In genomic region chr13:102273818-102274217, GRCm38 (mm10) we compare ENCODE assay signal across 28 mouse cellular contexts.
"Had no signal": no experiment of that assay in that cellular context is flagged by ENCODE, and none has a peak within 500 bp of the region (broad histone marks: within the 10 kb centered on the region; RNA-seq: fewer than 3 reads in every experiment).

No protein-coding gene starts in this region.

- H3K27ac ChIP-seq: heart, adult 2 months; heart, embryonic 13.5 days; heart, embryonic 15.5 days; hindbrain, embryonic 13.5 days; hindbrain, embryonic 15.5 days; hindbrain, postnatal 0 days; kidney, embryonic 15.5 days; kidney, postnatal 0 days; limb, embryonic 12.5 days; liver, embryonic 13.5 days; liver, embryonic 15.5 days had no signal

- H3K36me3 ChIP-seq: heart, embryonic 13.5 days; heart, embryonic 15.5 days; hindbrain, embryonic 13.5 days; hindbrain, embryonic 15.5 days; kidney, embryonic 15.5 days; limb, embryonic 12.5 days; limb, embryonic 15.5 days; liver, embryonic 13.5 days; liver, embryonic 15.5 days had no signal

- H3K4me3 ChIP-seq: heart, adult 2 months; heart, embryonic 13.5 days; heart, embryonic 15.5 days; hindbrain, embryonic 13.5 days; hindbrain, embryonic 15.5 days; kidney, embryonic 15.5 days; limb, embryonic 12.5 days; limb, embryonic 15.5 days; liver, embryonic 13.5 days; liver, embryonic 15.5 days had no signal

- ATAC-seq: hindbrain, postnatal 0 days; intestine, embryonic 16.5 days; liver, postnatal 0 days had no signal

- H3K4me1 ChIP-seq: heart, embryonic 13.5 days; heart, embryonic 15.5 days; hindbrain, embryonic 13.5 days; hindbrain, embryonic 15.5 days; kidney, embryonic 15.5 days; limb, embryonic 12.5 days; liver, embryonic 13.5 days; liver, embryonic 15.5 days had no signal

- H3K9me3 ChIP-seq: heart, embryonic 13.5 days; heart, embryonic 15.5 days; hindbrain, embryonic 13.5 days; hindbrain, embryonic 15.5 days; kidney, embryonic 15.5 days; limb, embryonic 12.5 days; limb, embryonic 15.5 days; liver, embryonic 13.5 days; liver, embryonic 15.5 days had no signal

- H3K4me2 ChIP-seq: heart, embryonic 11.5 days; heart, embryonic 13.5 days; heart, embryonic 15.5 days; hindbrain, embryonic 13.5 days; hindbrain, embryonic 15.5 days; kidney, embryonic 15.5 days; limb, embryonic 12.5 days; limb, embryonic 15.5 days; liver, embryonic 13.5 days; liver, embryonic 15.5 days had no signal

- H3K9ac ChIP-seq: heart, embryonic 13.5 days; heart, embryonic 15.5 days; hindbrain, embryonic 13.5 days; hindbrain, embryonic 15.5 days; kidney, embryonic 15.5 days; limb, embryonic 12.5 days; limb, embryonic 15.5 days; liver, embryonic 13.5 days; liver, embryonic 15.5 days; liver, postnatal 0 days had no signal

- H3K27me3 ChIP-seq: heart, embryonic 13.5 days; heart, embryonic 15.5 days; hindbrain, embryonic 13.5 days; hindbrain, embryonic 15.5 days; kidney, embryonic 15.5 days; limb, embryonic 12.5 days; liver, embryonic 13.5 days; liver, embryonic 15.5 days had no signal

- DNase-seq: gastrocnemius, postnatal 14 days; gastrocnemius, postnatal 36 days; heart, adult 11 months; heart, adult 2 months; heart, postnatal 14 days; heart, postnatal 36 days; kidney, adult 11 months; kidney, adult 2 months; kidney, adult 9 months; kidney, postnatal 14 days; kidney, postnatal 36 days; layer of hippocampus, adult 9-11 months; layer of hippocampus, postnatal 36 days; left cerebral cortex, postnatal 4 days; liver, embryonic 13.5 days; liver, postnatal 0 days had no signal
